Mouse (Mus musculus) 3T3-L1 (cell line): ENCODE data around the gene Wwox.

ENCODE experiments used
- DNase-seq: peaks from one replicate; pipeline ENCODE4 v3.0.0-alpha.2; 2015; ENCODE audit warnings: low read depth, low spot score

Gene Wwox

DNA sequence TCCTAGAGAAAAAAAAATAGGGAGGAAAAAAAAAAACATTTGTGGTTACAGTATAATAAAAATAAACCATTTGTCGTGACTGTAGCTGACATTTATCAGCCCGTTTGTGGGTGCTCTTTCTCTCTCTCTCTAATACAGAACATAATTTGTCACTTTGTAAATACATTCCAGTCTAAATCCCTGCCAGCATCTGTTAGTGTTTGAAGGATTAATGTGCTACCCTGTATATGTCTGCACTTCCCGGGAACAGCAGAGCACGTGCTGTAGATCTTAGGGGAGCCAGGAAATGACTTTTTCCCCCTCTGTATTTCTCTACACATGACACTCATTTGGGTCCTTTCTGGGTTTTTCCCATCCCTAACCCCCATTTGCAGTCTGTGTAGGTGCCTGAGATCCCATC, 219.0 kb downstream of the Wwox start:
- DNase-seq: peak; percentile 80

DNA sequence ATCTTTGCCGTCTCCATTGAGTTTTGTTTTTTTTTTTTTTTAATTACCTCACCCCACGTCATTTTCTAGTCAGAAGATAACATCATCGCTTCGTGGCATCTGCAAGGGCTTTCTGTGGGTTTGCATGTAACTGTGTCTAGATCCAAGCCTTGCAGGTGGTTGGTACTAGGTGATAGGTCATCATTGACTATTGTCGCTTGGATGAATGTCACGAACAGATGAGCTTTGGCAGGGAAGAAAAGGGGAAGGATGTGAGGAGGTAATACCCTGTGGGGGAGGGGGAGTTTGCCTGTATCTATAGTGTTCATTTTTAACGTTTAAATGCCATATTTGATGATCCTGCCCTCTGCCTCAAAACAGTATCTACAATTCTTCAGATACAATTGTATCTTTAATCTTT, 223.6 kb downstream of the Wwox start:
- no peak for DNase-seq

DNA sequence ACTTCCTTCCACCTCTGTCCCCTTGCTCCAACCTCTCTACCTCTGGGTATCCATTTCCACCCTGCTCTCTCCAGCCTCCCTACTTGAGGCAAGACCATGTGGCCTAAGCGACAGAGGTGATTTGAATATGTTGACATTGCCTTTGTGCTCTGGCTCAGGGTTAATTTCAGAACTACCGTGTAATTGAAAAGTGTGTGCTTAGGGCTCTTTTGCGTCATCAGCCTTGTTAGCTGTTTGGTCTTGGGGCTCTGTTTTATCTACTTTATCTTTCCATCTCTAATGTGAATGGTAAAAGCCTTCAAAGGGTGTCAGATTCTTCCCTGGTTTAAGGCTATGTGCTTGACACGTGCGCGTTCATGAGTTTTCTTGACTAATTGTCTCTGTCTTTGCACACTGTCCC, 226.1 kb downstream of the Wwox start:
- DNase-seq: no peak

DNA sequence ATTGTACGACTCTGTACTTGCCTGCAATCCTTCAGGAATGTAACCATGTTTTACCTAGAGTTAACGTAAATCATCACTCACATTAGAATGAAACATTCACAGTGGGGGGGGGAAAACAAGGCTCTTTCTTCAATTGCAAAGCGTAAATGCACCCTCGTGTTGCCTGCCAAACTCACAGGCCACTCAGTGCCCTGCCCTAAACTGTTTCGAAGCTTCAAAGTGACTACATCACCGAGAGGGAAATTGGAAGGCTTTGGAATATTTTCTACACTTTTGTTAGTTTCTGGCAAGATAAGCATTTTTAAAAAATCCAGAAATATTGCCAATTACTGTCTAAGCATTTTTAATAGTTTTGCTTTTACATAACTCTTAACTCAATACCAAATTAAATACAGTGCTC, 231.3 kb downstream of the Wwox start:
- DNase-seq: no peak

DNA sequence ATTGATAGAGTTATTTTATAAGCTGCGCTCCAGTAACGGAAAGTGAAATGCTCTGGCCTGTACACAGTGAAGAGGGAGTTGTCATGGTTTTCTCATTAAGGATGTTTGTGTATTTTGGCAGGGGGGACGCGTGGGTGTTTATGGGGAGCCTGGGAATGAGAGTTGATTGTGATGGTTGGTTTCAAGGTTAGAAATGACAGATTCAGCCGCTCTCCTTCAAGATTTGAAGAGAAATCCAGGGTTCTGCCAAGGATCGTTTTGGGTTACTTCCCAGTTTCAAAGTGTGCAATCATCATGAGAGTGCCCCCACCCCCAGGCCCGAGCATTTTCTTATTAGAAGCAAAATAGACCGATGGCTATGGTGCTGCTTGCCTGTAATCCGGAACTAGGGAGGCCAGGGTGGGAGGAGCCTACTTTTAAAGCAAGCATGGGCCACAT, 231.8 kb downstream of the Wwox start:
- peak; percentile 31 for DNase-seq

DNA sequence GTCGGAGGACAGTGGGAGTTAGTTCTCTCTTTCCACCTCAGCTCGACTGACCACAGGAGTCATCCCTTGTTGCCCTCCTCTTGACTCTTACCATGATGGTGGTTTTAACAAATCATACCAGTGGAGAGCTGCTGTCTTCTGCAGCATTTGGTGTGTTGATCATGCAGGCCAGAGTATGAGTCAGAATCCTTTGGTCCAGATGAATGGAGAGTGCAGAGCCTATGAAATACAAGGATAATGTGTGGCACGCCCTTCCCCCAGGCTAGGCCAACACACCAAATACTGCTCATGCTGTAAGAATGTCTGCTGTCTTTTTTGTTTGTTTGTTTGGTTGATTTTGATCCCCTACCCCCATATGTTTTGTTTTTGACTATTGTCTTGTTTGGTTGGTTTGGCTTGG, 234.0 kb downstream of the Wwox start:
- DNase-seq: peak; percentile 99

DNA sequence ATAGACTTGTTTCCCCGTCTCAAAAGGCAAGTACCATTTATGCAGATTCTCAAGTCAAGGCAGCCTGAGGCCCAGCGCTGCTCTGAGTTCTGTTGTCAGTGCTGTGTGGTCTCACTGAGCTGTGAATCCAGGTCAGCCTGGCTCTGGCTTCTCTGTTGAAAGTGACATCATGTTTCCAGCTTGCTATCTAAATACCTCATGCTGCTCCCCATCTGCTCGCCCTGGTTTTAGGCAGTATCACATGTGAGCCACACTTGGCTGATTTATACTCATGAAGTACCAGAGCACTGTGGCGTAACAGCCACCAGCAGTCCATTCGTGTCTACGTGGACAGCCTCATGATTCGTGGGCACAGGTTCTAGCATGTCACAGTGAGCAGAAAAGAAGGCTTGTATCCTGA, 235.7 kb downstream of the Wwox start:
- no peak for DNase-seq

DNA sequence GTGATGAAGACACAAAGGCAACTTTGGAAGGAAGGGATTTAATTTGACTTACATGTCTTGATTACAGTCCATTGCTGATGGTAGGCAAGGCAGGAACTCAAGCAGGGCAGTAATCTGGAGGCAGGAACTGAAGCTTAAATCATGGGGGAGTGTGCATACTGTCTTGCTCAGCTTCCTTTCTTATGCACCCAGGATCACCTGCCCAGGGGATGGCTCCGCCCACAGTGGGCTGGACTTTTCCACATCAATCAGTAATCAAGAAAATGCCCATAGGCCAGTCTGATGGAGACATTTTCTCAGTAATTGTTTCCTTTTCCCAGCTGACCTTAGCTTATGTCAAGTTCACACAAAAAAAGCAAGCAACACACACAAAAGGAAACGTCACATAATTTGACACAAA, 237.5 kb downstream of the Wwox start:
- no peak for DNase-seq

DNA sequence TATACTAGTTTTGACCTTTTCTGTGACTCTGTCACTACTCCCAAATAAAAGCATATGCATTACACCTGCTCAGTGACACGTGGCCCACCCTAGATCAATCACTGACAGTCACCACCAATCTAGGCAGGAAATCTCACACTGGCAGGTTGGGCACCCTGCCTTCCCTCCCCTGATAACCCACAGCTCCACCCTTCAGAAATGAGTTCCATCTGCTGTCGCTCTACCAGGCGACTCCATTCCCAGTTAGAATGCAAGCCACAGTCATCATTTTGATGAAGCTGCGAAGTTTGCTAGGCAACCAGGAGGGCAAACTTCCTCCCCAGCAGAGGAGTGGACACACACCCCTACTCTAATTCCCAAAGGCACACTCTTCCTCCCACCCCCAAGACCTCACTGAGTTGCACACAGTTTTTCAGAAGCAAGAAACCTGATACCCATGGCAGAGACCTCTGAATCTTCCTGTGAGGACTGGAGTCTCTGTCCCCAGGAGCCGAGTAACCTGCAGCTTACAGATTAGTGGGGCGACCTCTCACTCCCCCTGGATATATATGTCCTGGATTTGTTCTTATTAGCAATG, 238.2 kb downstream of the Wwox start:
- DNase-seq: peak; percentile 33

DNA sequence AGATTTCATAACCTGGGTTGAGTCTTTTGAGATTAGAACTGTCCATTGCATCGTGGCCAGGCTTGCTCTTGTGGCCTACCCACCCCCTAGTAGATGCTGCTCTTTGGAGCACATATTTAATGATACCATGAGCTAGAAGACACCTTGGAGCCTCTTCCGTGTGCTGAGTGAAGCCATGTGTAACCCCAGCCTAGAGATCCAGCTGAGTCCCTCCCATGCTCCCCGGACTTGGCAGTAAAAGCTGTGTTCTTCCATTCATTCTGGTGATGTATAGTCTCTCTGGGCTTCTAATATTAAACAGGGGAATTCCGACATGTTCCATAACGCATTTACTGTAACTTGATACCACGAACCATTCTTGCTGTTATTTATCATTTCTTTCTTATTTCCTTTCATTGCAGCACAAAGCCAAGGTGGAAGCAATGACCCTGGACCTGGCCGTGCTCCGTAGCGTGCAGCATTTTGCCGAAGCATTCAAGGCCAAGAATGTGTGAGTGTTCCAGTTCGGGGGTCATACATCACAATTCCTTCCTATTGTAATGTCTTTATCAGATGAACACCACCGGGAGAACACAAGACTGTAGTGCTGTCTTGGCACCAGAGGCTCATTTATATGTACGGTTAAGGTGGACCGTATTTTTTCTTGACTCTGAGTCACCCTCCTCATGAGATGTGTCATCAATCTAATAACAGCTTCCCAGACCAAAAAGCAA, 240.1 kb downstream of the Wwox start:
- peak; percentile 94 for DNase-seq

DNA sequence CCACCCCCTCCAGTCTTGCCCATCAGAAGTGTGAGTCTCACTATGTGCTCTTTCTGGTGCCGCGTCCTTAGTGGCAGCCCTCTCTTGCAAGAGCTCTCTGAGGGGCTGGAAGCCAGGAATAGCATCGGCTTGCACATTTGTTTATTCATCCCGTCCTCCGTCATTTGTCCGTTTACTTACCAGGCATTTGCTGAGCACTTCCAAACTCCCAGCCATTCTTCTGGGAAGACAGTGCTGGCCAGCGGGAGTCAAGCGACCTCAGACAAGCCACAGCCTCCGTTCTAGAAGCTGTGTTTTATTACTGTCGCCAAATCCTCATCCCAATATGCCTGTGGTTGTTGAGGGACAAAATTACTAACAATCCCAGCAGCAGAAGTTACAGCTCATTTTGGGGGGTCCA, 241.7 kb downstream of the Wwox start:
- DNase-seq: no peak

DNA sequence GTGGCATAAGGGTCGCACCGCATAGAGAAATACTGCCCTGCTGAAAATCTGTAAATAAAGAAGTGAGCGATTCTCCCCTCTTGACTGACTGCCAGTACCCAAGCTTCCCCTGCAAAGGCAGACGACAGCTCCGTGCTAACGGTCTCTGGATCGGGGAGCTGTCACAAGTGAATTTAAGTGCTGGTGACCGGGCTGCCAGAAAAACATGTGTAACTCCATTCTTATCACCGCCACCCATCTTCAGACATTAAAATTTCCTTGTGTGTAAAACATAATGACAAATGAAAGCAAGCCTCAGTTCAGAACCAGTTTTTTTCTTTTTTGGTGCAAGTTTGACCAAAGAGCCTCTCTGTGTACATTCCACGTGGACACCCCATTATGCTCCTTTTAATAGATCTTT, 242.7 kb downstream of the Wwox start:
- DNase-seq: no peak

DNA sequence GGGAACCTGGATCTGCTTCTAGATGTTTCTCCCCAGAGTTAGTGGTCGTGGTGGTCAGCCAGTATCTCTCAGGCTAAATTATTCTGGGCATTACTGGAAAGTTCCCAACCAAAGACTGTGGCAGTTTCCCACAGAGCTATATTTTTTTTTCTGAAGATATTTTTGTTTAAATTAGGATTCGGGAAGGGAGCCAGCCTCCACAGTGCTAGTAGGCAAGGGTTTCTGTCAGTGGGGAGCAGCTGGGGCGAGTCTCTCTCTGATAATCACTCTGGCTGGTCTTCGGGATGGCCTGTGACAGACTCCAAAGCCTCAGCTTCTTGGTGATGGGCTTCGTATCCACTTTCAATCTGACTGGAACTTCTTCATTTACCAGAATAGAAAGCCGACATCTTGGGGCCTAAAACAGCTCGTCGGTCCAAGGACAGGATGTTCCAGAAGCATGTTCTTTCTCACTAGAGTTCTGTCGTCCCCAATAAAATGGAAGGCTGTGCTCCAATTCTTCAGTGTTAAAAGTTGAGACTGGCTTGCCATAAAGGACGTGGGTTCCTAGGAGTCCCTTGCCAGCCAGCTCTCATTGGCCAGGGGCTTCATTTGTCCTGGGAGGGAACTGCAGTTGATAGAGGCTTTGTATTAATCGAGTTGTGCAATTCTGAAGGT, 244.7 kb downstream of the Wwox start:
- DNase-seq: no peak

DNA sequence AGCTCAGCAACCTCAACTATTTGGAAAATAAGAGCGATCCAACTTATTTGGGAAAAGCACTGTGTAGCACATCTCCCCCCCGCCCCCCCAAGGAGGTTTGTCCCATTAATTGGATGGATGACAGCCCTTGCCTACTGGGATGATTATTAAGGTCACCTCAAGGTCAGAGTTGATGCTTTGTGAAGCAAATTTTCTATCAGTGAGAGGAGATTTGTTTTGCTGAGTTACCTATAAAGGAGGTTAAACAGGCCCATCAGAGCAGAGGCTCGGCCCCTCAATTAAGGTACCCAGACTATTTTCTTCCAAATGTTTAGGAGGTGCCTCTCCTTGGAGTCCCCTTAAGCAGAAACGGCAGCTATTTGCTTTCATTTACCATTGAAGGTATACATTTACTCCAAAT, 247.0 kb downstream of the Wwox start:
- no peak for DNase-seq

DNA sequence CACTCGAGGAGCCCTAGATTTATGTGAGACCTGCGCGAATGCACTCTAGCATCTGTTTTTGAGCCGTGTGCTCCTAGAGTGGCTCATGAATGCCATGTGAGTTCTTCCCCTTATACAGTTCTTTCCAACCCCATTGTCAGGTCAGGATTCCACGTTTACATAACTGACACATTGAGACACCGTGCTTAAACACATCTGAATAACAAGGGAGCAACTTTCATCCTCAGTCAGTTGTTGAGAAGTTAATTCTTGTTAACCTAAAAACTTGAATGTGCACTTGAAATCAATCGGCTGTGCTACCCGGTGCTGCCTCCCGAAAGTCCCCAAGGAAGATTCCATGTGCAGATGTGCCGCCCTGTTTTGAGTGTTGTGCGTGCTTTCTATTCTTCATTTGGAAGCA, 249.3 kb downstream of the Wwox start:
- DNase-seq: no peak

DNA sequence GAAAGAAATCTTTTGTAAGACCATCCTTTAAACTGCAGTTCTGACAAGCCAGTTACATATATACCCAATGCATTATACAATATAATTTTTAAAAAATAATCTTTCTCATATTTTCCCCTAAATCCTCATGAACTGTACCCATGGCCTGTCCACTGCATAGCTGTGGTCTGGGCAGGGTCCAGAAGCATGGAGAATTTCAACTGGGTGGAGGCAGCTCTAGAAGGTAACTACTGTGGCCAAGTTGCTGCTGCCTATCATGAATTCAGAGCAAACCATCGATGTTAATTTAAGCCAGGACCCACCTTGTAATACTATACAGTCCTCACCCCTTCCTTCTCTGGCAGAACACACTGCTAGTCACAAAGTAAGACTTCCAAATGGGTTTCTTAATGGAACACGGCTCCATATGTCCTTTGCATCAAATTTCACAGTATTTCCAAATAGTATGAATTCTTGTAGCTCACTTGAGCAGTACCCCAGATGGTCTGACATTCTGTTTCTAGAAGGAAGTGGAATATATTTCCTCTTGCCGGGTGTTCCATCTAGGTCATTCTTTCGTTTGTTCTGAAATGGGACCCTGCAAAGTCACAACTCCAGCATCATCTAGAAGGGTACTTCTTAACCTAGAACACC, 255.2 kb downstream of the Wwox start:
- DNase-seq: peak; percentile 76

DNA sequence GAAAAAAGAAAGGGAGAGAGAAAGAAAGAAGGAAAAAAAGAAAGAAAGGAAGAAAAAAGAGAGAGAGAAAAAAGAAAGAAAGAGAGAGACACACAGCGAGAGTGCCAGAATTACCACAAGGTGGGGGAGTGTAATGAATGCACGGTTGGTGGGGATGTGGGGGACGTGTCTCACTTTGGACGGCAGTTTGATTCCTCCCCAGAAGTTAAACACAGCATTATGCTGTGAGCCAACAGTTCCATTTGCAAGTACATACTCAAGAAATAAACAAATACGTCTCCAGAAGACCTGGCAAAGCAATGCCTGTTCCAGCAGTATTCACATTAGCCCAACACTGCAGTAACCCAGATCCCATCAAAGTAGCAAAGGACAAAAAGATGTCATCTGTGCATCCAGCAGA, 264.1 kb downstream of the Wwox start:
- DNase-seq: no peak

DNA sequence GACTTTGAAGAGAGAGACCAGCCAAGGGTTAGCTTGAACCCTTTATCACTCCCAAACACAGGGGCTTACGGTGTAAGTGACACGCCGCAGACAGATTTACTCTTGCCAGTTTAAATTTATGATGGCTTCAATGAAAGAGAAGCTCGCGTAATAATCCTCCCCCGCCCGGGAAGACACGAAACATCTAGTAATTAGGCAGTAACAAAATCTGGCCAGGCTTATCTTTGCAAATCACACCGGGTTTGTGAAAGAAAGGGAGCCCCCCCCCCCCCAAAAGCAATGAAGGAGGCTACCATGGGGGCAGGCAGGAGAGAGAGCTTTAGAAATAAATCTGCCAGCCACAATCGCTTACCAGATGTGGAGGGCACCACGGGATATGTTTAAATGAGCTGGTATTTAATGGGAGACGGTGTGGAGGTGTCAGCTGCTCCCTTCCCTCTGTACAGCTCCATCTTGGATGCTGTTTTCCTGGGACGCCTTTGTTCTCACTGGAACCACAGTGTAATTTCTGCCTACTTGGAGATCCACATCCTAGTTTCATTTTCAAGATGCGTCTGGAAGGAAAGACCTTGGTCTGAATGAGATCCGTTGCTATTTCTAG, 268.2 kb downstream of the Wwox start:
- no peak for DNase-seq

DNA sequence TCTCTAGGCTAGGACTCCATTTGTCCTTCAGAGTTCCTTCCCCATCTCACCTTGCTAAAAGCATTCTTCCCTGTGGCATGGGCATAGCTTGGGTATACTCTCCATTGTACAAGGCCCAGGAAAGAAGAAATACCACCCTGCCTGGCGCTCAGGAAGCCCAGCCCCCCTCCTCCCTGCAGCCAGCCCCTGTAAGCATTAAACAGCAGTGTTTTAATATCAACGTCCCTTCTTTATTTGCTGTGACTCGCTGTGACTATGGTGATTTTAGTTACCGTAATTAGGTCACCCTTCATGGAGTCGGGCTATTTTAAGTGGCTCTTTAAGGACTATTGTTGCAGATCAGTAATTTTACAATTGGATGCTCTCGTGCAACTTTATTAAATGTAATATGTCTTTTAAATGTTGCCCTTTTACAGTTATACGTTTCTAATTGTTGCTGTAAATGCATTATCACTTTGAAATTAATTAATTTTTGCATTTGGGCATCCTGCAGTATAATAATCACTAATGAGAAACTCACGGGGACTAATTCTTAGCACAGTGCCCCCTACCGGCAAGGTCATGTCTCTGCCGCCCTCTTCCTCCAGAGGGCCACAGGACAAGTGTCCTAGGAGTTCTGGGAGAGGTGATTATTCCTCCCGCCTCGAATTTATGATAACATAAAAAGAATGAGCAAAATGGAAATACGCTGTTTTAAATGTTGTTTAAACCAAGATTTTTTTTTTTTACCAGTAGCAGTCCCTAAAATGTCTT, 276.0 kb downstream of the Wwox start:
- DNase-seq: peak; percentile 12

DNA sequence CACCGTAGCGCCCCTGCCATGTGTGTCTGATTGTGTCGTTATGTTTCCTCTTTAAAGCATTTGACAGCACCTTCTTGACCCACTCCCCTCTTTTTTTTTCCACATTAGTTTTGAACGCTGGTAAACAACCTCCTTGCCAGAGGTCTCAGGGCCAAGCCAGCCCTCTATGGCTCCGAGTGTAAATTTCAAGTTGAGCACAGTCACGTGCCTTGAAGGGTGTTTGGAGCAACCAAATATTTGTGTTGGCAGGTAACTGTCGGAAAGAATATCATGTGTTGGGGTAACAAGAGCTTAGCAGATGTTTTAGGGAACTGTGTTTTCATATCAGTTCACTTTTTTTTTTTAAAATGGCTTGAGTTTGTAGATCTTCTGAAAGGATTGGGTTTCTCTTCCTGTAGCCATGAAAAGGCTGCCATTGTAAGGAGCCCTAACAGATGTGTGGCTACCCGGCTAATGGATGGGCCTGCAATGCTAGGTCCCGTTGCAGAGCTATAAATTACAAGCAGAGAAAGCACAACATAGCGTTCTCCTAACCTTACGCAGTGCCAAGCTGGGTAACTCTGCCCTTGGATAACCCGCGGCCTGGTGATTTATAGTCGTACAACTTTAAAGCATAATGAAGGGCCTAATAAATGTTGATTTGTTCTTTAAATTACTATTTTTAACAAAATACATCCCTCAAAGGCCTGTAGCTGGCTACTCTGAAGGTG, 277.2 kb downstream of the Wwox start:
- no peak for DNase-seq

DNA sequence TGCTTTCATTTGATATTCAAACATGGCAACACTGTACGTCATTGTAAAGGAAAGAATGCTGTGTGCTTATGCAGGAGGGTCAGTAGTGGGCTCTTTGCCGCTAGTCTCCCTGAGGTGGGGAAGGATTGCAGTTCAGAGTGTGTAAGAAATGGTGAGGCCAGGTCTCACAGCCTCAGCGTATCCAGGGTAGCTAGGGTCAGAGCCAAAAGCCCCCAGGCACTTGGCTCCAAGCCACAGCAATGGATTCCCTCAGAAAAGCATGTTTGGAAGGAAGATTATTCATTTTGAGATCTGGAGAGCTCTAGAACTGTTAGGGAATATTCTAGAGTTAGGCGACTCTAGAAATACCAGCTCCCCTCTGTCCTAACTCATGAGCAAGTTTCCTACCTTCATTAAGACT, 279.4 kb downstream of the Wwox start:
- DNase-seq: no peak
